Mouse (Mus musculus) lung, embryonic 16.5 days (tissue): Measurements from ENCODE around the gene Thada. TPM values are rescaled to one million over a fixed set of nuclear protein-coding genes. Genes with fewer than 3 reads are reported as not detected.

ENCODE experiments used
- ATAC-seq: fragments of 200-750 bp; cut with Nextera tagmentation; 2 replicates; pipeline ENCODE4 v1.8.0; 2017; ENCODE audit warnings: low read depth, mild to moderate bottlenecking, moderate library complexity
- H3K27ac ChIP-seq: fragments of 300-500 bp; sonication (generic); 2 replicates; pipeline ENCODE4 v1.5.1; 2014; ENCODE audit warnings: mild to moderate bottlenecking, control low read depth, low read length
- H3K27me3 ChIP-seq: fragments of 300-500 bp; sonication (generic); 2 replicates; pipeline ENCODE4 v1.6.1; 2014; ENCODE audit warnings: low read depth, low read length, mixed read lengths; ENCODE audit not compliant: control insufficient read depth, insufficient read depth
- H3K36me3 ChIP-seq: fragments of 300-500 bp; sonication (generic); 2 replicates; pipeline ENCODE4 v1.6.1; 2014; ENCODE audit warnings: low read length; ENCODE audit not compliant: control insufficient read depth, insufficient read depth
- H3K4me1 ChIP-seq: fragments of 300-500 bp; sonication (generic); replicated peaks from 2 replicates; pipeline ENCODE4 v1.6.1; 2014; ENCODE audit warnings: low read length, mixed read lengths; ENCODE audit not compliant: control insufficient read depth, insufficient read depth
- H3K4me2 ChIP-seq: fragments of 300-500 bp; sonication (generic); 2 replicates; pipeline ENCODE4 v1.6.1; 2014; ENCODE audit warnings: low read depth, low read length, control low read depth
- H3K4me3 ChIP-seq: fragments of 300-500 bp; sonication (generic); 2 replicates; pipeline ENCODE4 v1.5.1; 2014; ENCODE audit warnings: mild to moderate bottlenecking, low read length, control low read depth
- H3K9ac ChIP-seq: fragments of 300-500 bp; sonication (generic); 2 replicates; pipeline ENCODE4 v1.6.1; 2014; ENCODE audit warnings: low read length, control low read depth
- H3K9me3 ChIP-seq: fragments of 300-500 bp; sonication (generic); 2 replicates; pipeline ENCODE4 v1.6.1; 2016; ENCODE audit warnings: low read length; ENCODE audit not compliant: control insufficient read depth
- WGBS: fragments of 180-500 bp; shearing (Covaris S2); extraction: QIAGEN DNeasy Blood & Tissue Kit; methylation state at CpG from one replicate; pipeline ENCODE4 v1.1.7; 2014; 5-methylcytosine and 5-hydroxymethylcytosine counted together
- polyA plus RNA-seq: library from polyadenylated mRNA; unstranded; fragments of >200 nt; fragmentation: Nextera tagmentation; extraction: Ambion mirVana; gene quantifications from 2 replicates; pipeline ENCODE4 v1.2.1, GENCODE M21; 2015

The Thada gene
- polyA plus RNA-seq, 1 experiment from 2014 or later: 8.6 TPM

DNA sequence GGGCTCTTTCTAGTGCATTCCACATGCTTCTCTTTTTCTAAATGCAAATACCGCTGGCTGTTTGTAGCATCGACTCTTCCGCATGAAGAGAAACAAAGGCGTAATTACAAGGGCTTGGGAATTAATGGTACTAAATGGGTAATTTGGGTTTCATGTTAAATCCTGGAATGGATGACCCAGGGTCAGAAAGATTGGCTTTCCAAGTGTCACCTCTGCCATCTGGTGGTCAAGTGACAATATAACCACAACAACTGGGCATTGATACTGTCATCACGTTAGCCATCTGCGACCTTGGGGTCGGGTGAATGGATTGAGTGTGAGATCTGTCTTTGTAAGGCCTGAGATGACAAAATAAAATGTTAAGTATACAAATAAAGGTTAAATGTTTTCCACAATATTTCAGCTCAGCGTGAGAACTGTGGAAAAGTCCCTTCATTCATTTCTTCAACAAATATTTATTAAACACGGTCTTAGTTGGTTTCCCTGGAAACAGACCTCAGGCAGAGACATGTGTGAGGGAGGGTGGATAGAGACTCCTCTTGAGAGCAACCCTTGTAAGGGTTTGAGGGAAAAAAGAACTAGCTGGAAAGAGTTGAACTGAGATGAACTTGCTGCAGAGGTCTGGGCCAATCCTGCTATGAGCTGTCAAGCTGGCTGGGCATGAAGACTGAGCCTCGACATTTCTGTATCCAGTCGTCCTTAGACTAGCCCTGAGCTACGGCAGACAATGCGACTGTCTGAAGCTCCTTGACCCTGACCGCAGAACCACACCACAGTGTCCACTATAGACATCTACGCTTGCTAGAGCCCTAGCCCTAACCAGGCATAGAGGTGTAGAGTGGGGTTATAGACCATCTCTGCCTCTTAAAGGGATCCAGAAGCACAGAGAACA, 14.7 kb upstream of the Thada start:
- 0 out of 2 replicates have a peak, but pooled peaks cover 3% of the 10 kb centered on the region for H3K4me1 ChIP-seq
- no peaks in the 10 kb centered on the region for H3K36me3 ChIP-seq
- WGBS: 43% methylated on average over 15 of the region's 15 CpGs
- H3K4me3 ChIP-seq: no peak overlapping the region
- no peak overlapping the region for H3K4me2 ChIP-seq
- H3K27ac ChIP-seq: no peak overlapping the region
- H3K27me3 ChIP-seq: no peaks in the 10 kb centered on the region
- H3K9ac ChIP-seq: no peak overlapping the region
- ATAC-seq: peak; percentile 42; the same call in 1 of the 2 replicates
- no peaks in the 10 kb centered on the region for H3K9me3 ChIP-seq

DNA sequence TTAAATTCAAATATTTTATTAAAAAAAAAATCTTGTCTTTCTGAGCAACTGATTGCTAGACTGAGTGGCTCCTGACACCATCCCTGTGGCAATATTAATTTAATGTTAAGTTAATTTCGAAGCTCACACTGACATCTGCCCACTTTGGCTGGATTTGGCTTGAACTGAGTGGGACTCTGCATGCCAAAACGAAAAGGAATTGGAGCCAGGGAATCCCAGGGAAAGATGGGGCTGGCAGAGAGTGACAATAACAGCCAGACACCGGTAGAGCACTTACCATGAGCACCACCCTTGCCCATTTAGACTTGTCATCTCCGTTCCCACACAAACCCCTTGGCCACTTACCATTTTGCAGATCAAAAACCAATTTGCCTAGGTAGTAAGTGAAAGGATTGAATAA, 12.3 kb upstream of the Thada start:
- Histone ChIP-seq H3K4me3 (no peak overlapping the region), H3K4me2 (no peak overlapping the region), H3K9ac (no peak overlapping the region), H3K4me1 (0 out of 2 replicates have a peak, but pooled peaks cover 3% of the 10 kb centered on the region), H3K9me3 (no peaks in the 10 kb centered on the region), H3K36me3 (no peaks in the 10 kb centered on the region), H3K27me3 (no peaks in the 10 kb centered on the region), H3K27ac (no peak overlapping the region)
- 76% methylated on average over 4 of the region's 4 CpGs for WGBS
- ATAC-seq: no peak

DNA sequence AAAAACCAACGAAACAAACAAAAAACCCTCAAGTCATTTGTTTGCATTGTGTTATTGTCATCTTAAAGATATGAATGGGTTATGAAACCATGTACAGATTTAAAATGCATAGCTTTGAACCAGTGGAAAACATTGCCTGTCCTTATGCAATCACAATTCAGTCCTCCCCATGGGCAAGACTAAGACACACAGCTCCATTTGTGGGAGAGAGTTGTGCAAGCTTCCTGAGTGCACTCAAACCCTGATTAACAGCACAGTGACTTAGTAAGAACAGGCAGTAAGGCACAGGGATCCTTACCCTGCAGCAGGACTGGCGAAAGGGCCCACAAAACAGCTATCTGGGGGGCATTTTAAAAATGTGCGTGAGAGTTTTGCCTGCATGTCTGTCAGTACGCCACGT, 11.2 kb upstream of the Thada start:
- H3K4me1 ChIP-seq: 0 out of 2 replicates have a peak, but pooled peaks cover 3% of the 10 kb centered on the region
- H3K36me3 ChIP-seq: no peaks in the 10 kb centered on the region
- H3K27ac ChIP-seq: no peak overlapping the region
- H3K27me3 ChIP-seq: no peaks in the 10 kb centered on the region
- 75% methylated on average over 5 of the region's 5 CpGs for WGBS
- H3K4me2 ChIP-seq: no peak overlapping the region
- ATAC-seq: no peak
- H3K4me3 ChIP-seq: no peak overlapping the region
- H3K9ac ChIP-seq: no peak overlapping the region
- H3K9me3 ChIP-seq: no peaks in the 10 kb centered on the region

DNA sequence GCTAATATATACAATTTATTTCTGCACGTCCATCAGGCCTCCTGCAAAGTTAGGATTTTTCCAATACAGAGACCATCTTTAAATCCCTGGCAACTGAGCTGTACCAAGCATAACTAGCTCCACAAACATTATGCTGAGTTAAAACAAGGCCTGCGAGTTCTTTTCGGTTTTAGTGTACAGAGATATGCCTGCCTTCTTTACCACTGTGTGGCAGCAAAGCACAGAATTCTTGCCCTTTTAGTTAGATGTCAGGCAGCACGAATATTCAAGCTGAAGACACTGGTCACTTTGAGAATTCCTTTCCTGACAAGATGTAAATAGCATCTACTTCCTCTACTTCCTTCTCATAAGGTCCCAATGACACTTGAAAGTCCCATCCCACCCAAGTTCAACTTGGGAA, 8.3 kb upstream of the Thada start:
- H3K4me3 ChIP-seq: no peak overlapping the region
- H3K4me2 ChIP-seq: no peak overlapping the region
- no peak for ATAC-seq
- no peaks in the 10 kb centered on the region for H3K27me3 ChIP-seq
- H3K4me1 ChIP-seq: no peaks in the 10 kb centered on the region
- no peak overlapping the region for H3K27ac ChIP-seq
- H3K9ac ChIP-seq: no peak overlapping the region
- H3K36me3 ChIP-seq: no peaks in the 10 kb centered on the region
- 35% methylated on average over 4 of the region's 4 CpGs for WGBS
- no peaks in the 10 kb centered on the region for H3K9me3 ChIP-seq

DNA sequence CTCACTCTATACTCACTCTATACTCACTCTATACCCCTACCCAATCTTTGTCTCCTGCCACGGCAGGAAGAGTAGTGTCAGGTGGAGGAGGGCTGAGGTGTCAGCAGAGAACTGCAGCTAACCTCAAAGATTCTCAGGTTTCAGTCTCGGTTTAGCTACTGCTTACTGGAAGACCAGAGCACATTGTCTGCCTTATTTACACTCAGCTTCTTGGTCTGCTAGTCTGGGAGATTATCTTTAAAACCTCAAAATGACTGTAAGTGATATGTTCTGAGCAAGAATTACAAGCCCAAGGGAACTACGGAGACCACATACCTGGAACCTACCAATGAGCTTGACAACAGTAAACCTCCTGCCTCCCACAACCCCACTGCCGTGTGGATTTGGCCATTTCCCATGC, 31.0 kb downstream of the Thada start:
- Histone ChIP-seq H3K4me1 (no peaks in the 10 kb centered on the region), H3K36me3 (peaks cover 34% of the 10 kb centered on the region), H3K4me3 (no peak overlapping the region), H3K4me2 (no peak overlapping the region), H3K9me3 (no peaks in the 10 kb centered on the region), H3K27me3 (no peaks in the 10 kb centered on the region), H3K9ac (no peak overlapping the region), H3K27ac (no peak overlapping the region)
- ATAC-seq: no peak
- 60% methylated on average over 4 of the region's 4 CpGs for WGBS

DNA sequence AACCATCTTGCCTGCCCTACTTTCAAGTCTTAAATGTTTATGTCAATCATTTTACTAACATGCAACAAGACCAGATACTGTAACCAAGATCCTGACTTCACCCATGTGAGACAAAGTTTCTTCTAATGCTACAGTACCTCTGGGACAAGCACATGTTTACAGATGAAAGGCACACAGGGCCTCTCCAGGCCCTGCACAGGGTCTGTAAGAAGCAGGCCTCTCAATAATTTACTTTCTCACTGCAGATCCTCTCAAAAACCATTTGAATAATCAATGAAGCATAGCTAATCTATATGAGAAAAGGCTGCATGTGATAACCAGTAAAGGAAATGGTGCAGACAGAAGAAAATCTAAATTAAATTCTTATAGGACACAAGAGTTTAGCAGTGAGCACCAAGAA, 31.8 kb downstream of the Thada start:
- no peaks in the 10 kb centered on the region for H3K4me1 ChIP-seq
- H3K4me3 ChIP-seq: no peak overlapping the region
- peaks cover 33% of the 10 kb centered on the region for H3K36me3 ChIP-seq
- H3K27ac ChIP-seq: no peak overlapping the region
- no peaks in the 10 kb centered on the region for H3K27me3 ChIP-seq
- H3K9me3 ChIP-seq: no peaks in the 10 kb centered on the region
- H3K4me2 ChIP-seq: no peak overlapping the region
- no peak for ATAC-seq
- H3K9ac ChIP-seq: no peak overlapping the region

DNA sequence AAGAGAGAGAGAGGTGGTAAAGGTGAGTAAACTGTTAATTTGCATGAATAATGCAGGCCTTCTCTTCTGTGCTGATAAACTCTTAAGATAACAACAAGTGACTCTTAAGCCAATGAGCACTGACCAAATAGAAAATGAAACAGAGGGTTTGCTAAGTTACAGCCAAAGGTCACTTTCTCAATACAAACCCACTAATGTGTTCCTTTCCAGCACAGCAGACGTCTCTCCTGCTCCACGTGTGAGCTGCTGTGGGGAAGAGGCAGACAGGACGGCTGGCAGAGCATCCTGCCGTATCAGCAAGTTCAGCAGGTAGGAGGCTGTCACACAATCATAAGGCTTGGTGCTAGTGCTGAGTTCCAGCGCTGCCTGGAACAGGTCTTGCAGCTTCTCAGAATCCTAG, 34.0 kb downstream of the Thada start:
- Histone ChIP-seq H3K27ac (no peak overlapping the region), H3K4me1 (no peaks in the 10 kb centered on the region), H3K4me2 (no peak overlapping the region), H3K9ac (no peak overlapping the region), H3K4me3 (no peak overlapping the region), H3K36me3 (peaks cover 29% of the 10 kb centered on the region), H3K9me3 (no peaks in the 10 kb centered on the region), H3K27me3 (no peaks in the 10 kb centered on the region)
- ATAC-seq: no peak
- 58% methylated on average over 5 of the region's 5 CpGs for WGBS

DNA sequence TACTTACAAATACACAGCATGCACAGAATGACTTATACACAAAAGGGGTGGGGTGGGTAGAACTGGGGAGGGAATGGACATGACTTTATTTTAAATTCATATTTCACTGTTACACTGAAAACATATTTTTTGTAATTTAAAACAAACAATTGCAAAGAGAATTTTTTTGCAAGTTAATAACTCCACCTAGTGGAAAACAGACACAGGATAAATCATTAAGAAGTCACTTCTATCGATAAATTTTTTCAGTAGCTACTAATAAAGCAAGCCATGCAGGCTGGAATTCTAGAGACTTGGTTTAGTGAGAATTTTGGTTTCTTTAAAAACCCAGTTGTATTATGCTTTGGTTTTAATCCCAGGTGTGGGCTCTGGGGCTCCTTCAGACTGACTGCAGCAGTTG, 41.7 kb downstream of the Thada start:
- no peaks in the 10 kb centered on the region for H3K9me3 ChIP-seq
- no peak overlapping the region for H3K27ac ChIP-seq
- no peak overlapping the region for H3K4me2 ChIP-seq
- WGBS: 69% methylated on average over 1 of the region's 1 CpGs
- no peak for ATAC-seq
- H3K9ac ChIP-seq: no peak overlapping the region
- no peaks in the 10 kb centered on the region for H3K27me3 ChIP-seq
- peaks cover 23% of the 10 kb centered on the region for H3K36me3 ChIP-seq
- peaks cover 8% of the 10 kb centered on the region for H3K4me1 ChIP-seq
- H3K4me3 ChIP-seq: no peak overlapping the region

DNA sequence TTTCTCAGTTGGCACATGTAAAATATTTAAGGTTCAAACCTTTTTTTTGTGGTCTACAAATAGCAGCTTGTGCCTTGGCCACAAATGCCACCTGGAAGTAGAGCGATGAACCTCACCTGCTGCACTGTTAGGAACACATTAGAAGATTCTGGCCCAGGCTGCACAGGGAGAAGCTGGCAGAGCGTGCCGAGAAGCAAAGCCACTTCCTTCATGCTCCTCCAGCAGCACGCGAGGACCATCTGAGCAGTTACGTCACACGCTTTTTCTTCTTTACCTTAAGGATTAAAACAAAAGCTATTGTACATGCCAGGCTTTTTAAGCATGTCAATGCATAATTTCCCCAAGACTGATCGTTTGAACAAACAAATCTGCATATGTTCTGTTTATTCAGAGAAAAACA, 43.1 kb downstream of the Thada start:
- Histone ChIP-seq H3K9ac (no peak overlapping the region), H3K27me3 (no peaks in the 10 kb centered on the region), H3K27ac (no peak overlapping the region), H3K36me3 (peaks cover 15% of the 10 kb centered on the region), H3K4me1 (peaks cover 9% of the 10 kb centered on the region), H3K4me2 (no peak overlapping the region), H3K4me3 (no peak overlapping the region), H3K9me3 (no peaks in the 10 kb centered on the region)
- WGBS: 85% methylated on average over 8 of the region's 8 CpGs
- ATAC-seq: no peak
